ENCODE assay signal across 8 mouse cellular contexts in genomic region chr9:75243730-75244406, GRCm38 (mm10). TPM values are rescaled to one million over a fixed set of nuclear protein-coding genes. Genes with fewer than 3 reads are reported as not detected.
A peak's percentile ranks its signal among the peaks of the same experiment; 100 is the strongest.
DNase-seq lines count a peak whose midpoint lies in the region; ATAC-seq and TF ChIP-seq lines count a peak whose summit lies in the region.

No protein-coding gene starts in this region.

- DNase-seq in brain, embryonic 14.5 days (ENCODE audit: low read depth), result peak; percentile 69
- DNase-seq in embryonic facial prominence, embryonic 14.5 days (ENCODE audit: low spot score), result peak; percentile 81
- peak; percentile 81 to 87 for DNase-seq in lung, adult 18-20 months
- DNase-seq in spleen, postnatal 4 days (ENCODE audit: low spot score in 2 of 2), result no peak
- no peak for DNase-seq in thymus, adult 2 months

- 0 out of 2 replicates have a peak, but pooled peaks have one; percentile 22 for ATAC-seq in heart, embryonic 15.5 days (replicated peaks; ENCODE audit: insufficient number of reproducible peaks, insufficient read depth, low FRiP score, low read depth)
- no peak for ATAC-seq in heart, embryonic 12.5 days (ENCODE audit: insufficient number of reproducible peaks, low FRiP score)
- ATAC-seq in embryonic facial prominence, embryonic 14.5 days (ENCODE audit: low read depth), result peak; percentile 87
- no peak for ATAC-seq in megakaryocyte, adult 5-6 weeks (ENCODE audit: poor library complexity, severe bottlenecking)

- H3K4me1 ChIP-seq in heart, embryonic 15.5 days (replicated peaks), result peaks cover 7% of the 10 kb centered on the region; the same call in 1 of the 2 replicates
- peaks cover 7% of the 10 kb centered on the region for H3K4me1 ChIP-seq in heart, embryonic 12.5 days (replicated peaks)
- H3K4me1 ChIP-seq in embryonic facial prominence, embryonic 14.5 days (ENCODE audit: control insufficient read depth, insufficient read depth, low read length), result no peaks in the 10 kb centered on the region
- peaks cover 9% of the 10 kb centered on the region for H3K4me1 ChIP-seq in thymus, adult 2 months (replicated peaks; ENCODE audit: control insufficient read depth, insufficient read depth, low read length)

- no peak for TF ChIP-seq POLR2A in brain, embryonic 14.5 days (IDR thresholded peaks at IDR 0.05; ENCODE audit: borderline replicate concordance, extremely low read depth, insufficient read depth, insufficient read length, poor library complexity, severe bottlenecking)
- TF ChIP-seq POLR2A in thymus, adult 2 months (IDR thresholded peaks at IDR 0.05; ENCODE audit: control insufficient read depth, extremely low read depth, insufficient read depth, low read length, poor library complexity), result no peak

- no peak overlapping the region for H3K27ac ChIP-seq in heart, embryonic 15.5 days
- no peak overlapping the region for H3K27ac ChIP-seq in heart, embryonic 12.5 days (ENCODE audit: poor library complexity, severe bottlenecking)
- no peak overlapping the region for H3K27ac ChIP-seq in embryonic facial prominence, embryonic 14.5 days (replicated peaks; ENCODE audit: low read depth, low read length)
- no peak overlapping the region for H3K27ac ChIP-seq in thymus, adult 2 months (ENCODE audit: control insufficient read depth, insufficient read depth, low read length)

- no peak overlapping the region for H3K4me3 ChIP-seq in heart, embryonic 15.5 days
- H3K4me3 ChIP-seq in heart, embryonic 12.5 days, result no peak overlapping the region
- H3K4me3 ChIP-seq in embryonic facial prominence, embryonic 14.5 days (ENCODE audit: low read depth, low read length), result no peak overlapping the region
- H3K4me3 ChIP-seq in thymus, adult 2 months (ENCODE audit: control insufficient read depth, insufficient read depth, low read length), result no peak overlapping the region

- no peak overlapping the region for H3K4me2 ChIP-seq in heart, embryonic 15.5 days
- no peak overlapping the region for H3K4me2 ChIP-seq in heart, embryonic 12.5 days
- H3K4me2 ChIP-seq in embryonic facial prominence, embryonic 14.5 days (ENCODE audit: low read depth, low read length), result no peak overlapping the region

- no peaks in the 10 kb centered on the region for H3K36me3 ChIP-seq in heart, embryonic 15.5 days
- no peaks in the 10 kb centered on the region for H3K36me3 ChIP-seq in heart, embryonic 12.5 days
- no peaks in the 10 kb centered on the region for H3K36me3 ChIP-seq in embryonic facial prominence, embryonic 14.5 days (ENCODE audit: control insufficient read depth, insufficient read depth, low read length)
- H3K36me3 ChIP-seq in thymus, adult 2 months (ENCODE audit: control insufficient read depth, insufficient read depth, low read length), result no peaks in the 10 kb centered on the region

- 13% methylated on average over 5 of the region's 5 CpGs for WGBS in heart, embryonic 15.5 days
- WGBS in heart, embryonic 12.5 days, result 18% methylated on average over 5 of the region's 5 CpGs
- WGBS in embryonic facial prominence, embryonic 14.5 days, result 11% methylated on average over 5 of the region's 5 CpGs
- WGBS in thymus, adult 2 months, result 39% methylated on average over 5 of the region's 5 CpGs

- no peak for TF ChIP-seq CTCF in brain, embryonic 14.5 days (IDR thresholded peaks at IDR 0.05; ENCODE audit: borderline replicate concordance, extremely low read depth, insufficient read depth, insufficient read length)
- TF ChIP-seq CTCF in thymus, adult 2 months (IDR thresholded peaks at IDR 0.05; ENCODE audit: borderline replicate concordance, control insufficient read depth, extremely low read depth, insufficient read depth, low read length, poor library complexity), result no peak

- H3K9me3 ChIP-seq in heart, embryonic 15.5 days (replicated peaks), result no peaks in the 10 kb centered on the region
- H3K9me3 ChIP-seq in heart, embryonic 12.5 days (replicated peaks), result no peaks in the 10 kb centered on the region
- no peaks in the 10 kb centered on the region for H3K9me3 ChIP-seq in embryonic facial prominence, embryonic 14.5 days (ENCODE audit: control insufficient read depth, low read length)

- no peak overlapping the region for H3K9ac ChIP-seq in heart, embryonic 15.5 days
- H3K9ac ChIP-seq in heart, embryonic 12.5 days, result no peak overlapping the region
- no peak overlapping the region for H3K9ac ChIP-seq in embryonic facial prominence, embryonic 14.5 days (ENCODE audit: low read depth, low read length)

- no peaks in the 10 kb centered on the region; the same call in 1 of the 2 replicates for H3K27me3 ChIP-seq in heart, embryonic 15.5 days
- H3K27me3 ChIP-seq in heart, embryonic 12.5 days (replicated peaks), result no peaks in the 10 kb centered on the region
- H3K27me3 ChIP-seq in embryonic facial prominence, embryonic 14.5 days (replicated peaks; ENCODE audit: control insufficient read depth, insufficient read depth, low read length), result no peaks in the 10 kb centered on the region
- H3K27me3 ChIP-seq in thymus, adult 2 months (ENCODE audit: control insufficient read depth, insufficient read depth, low read length), result no peaks in the 10 kb centered on the region

RNA-seq across cellular contexts. Expression of gene Myo5c, which starts 12.0 kb away (rescaled TPM):
- polyA plus RNA-seq in heart, embryonic 15.5 days (2015; fragmentation: Nextera tagmentation; extraction: Ambion mirVana), result 2.4 and 3.8 TPM in 2 replicates
- 1.2 and 1.3 TPM in 2 replicates for polyA plus RNA-seq in heart, embryonic 12.5 days (2016; fragmentation: Nextera tagmentation; extraction: Ambion mirVana)
- 0.40 and 0.64 TPM in 2 replicates for polyA plus RNA-seq in brain, embryonic 14.5 days (2012; rRNA removed)
- polyA plus RNA-seq in embryonic facial prominence, embryonic 14.5 days (2014; fragmentation: Nextera tagmentation; extraction: Ambion mirVana), result 2.0 and 3.4 TPM in 2 replicates
- polyA plus RNA-seq in thymus, adult 2 months (2012; rRNA removed), result 8.4 and 9.0 TPM in 2 replicates
- total RNA-seq in megakaryocyte, adult 5-6 weeks (2015), result not detected in 2 replicates
- not detected in 2 replicates for total RNA-seq in megakaryocyte, adult 5-6 weeks (2017)

Comparison
In these comparisons a context has a peak if more than half of its experiments do, and no peak if none do; other contexts are left out.
1. ATAC-seq: peak in heart, embryonic 15.5 days (single experiment) and embryonic facial prominence, embryonic 14.5 days (single experiment); none in heart, embryonic 12.5 days (single experiment) and megakaryocyte, adult 5-6 weeks (single experiment).
2. DNase-seq: peak in brain, embryonic 14.5 days (single experiment), embryonic facial prominence, embryonic 14.5 days (single experiment) and lung, adult 18-20 months (2 of 2); none in spleen, postnatal 4 days (0 of 2) and thymus, adult 2 months (single experiment).